Mouse (Mus musculus): ENCODE results near the gene Capza1.
A peak's percentile ranks its signal among the peaks of the same experiment; 100 is the strongest.

DNA sequence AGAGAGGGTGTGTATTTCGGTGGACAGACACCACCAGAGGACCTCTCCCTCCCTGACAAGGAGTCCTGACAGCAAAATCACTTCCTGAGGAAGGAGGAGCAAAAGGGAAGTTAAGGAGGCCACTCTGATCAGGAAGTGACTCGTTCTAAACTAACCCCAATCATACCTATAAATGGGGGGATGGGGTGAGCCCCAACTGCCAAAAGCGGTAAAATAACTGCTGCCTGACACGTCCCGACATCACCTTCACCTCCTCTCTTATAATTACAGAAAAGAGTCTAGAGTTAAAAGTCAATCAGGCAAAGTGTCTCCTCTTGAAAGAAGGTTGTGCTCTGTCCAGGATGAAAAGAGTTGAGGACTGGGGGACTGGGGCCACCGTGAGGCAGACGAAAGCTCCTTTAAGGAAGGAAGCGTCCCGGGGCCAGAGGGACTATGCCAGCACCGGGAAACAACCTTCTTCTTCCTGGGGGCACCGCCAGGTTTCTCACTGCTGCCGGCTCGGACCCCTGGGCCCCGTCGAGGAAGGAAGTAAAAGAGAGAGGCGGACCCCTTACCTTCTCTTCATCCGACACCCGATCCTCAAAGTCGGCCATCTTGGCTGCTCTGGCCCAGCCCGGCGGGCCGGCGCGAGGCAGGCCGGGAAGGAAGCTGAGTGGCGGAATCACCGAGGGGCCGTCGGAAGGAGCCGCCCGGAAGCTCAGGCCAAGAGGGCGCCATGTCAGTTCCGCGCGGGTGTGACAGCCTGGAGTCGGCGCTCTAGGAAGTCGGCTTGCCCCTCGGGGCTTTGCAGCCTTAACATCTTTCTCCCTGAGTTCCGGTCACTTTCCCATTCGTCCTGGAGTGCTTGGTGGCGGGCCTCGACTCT lies at the start of gene Capza1, which contains the start of gene St7l:
- TF ChIP-seq POLR2A (IDR thresholded peaks at IDR 0.05; ENCODE audit: low read depth, low read length) (peak; percentile 97), CTCF (IDR thresholded peaks at IDR 0.05; ENCODE audit: extremely low read depth, insufficient read length, insufficient replicate concordance, low read depth, low read length) (0 out of 2 replicates have a peak, but pooled peaks have one; percentile 15)
